Mouse (Mus musculus) frontal cortex, adult (tissue): Measurements from ENCODE around the gene 1700010B08Rik.
"Not testable (repeated sequence)": the region's sequence is repeated elsewhere in the genome, so short reads cannot be mapped to it uniquely, and the experiment has no call there.

ENCODE experiments used
- ATAC-seq: cut with Nextera tagmentation; 2 replicates; pipeline ENCODE4 v1.9.2; 2017; ENCODE audit warnings: mild to moderate bottlenecking, moderate library complexity, mixed read lengths; ENCODE audit not compliant: low TSS enrichment

1700010B08Rik gene

DNA sequence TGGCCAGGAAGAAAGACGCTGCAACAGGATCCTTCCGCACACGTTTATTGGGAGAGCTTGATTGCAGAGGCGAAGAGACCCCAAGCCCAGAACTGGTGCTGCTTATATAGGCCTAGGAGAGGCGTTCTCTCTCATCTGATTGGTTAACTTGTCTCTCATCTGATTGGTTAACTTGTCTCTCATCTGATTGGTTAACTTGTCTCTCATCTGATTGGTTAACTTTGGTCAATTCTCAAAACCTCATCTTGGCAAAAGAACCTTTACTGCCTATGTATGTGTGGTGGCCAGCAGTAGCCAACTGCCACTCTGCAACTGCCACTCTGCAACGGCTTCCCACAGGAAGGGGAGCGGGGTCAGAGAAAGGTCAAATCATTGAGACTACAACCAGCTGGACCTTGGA, at the start of gene 1700010B08Rik:
TSS of gene 1700010B08Rik (plus strand) at position 301 of the 400 bp plus-strand sequence.
- ATAC-seq = not testable (repeated sequence)

DNA sequence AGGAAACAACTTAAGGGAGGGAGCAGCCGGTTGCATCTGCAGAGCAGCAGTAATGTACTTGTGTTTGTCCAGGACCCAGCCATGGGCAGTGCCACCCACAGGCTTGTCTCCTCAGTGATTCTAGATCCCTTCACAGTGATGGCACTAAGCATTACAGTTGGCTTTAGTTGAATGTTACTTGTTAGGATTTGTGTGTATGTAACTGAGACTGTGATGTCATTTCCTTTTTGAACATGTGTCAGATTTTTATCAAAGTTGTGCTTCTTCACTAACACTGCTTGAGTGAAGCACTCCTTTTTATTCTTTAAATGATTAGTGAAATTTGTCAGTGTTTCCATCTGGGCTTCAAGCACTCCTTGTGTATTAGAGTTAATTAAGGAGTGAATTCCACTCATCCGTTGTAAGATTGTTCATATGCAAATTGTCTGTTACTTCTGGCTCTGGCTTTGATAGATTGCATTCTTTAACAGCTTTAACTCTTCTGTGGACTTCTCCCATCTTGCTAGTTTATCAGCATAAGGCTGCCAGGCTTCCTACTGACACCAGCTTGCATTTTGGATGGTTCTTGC, 46.8 kb upstream of the 1700010B08Rik start:
- no peak for ATAC-seq

- ATAC-seq = no peak
Observed at GRCm38 (mm10) chr2:173673469-173673868, 45.7 kb upstream of the 1700010B08Rik start.

- ATAC-seq = no peak
Observed at GRCm38 (mm10) chr2:173678593-173678992, 40.6 kb upstream of the 1700010B08Rik start.

- no peak for ATAC-seq
Observed at GRCm38 (mm10) chr2:173679217-173679616, 40.0 kb upstream of the 1700010B08Rik start.

DNA sequence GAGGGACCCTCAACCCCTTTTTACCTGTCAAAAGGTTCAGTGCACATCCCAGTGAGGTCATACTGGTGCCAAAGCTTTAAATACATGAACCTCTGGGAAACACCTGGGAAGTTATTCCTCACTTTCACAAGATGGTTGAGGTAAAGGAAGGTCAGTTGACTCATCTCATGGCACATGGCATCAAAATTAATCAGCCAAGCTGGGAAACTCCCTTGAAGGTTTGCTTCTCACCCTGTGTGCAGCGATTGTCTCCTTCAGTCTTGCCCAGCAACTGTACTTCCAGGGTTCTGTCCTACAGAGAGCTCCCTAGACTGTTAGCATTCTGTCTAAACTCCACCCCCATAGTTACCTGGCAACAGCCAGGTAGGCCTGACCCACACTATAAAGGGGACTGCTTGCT, 39.1 kb upstream of the 1700010B08Rik start:
- no peak for ATAC-seq

GRCm38 (mm10) chr2:173682773-173683172, 36.4 kb upstream of the 1700010B08Rik start:
- ATAC-seq = no peak

DNA sequence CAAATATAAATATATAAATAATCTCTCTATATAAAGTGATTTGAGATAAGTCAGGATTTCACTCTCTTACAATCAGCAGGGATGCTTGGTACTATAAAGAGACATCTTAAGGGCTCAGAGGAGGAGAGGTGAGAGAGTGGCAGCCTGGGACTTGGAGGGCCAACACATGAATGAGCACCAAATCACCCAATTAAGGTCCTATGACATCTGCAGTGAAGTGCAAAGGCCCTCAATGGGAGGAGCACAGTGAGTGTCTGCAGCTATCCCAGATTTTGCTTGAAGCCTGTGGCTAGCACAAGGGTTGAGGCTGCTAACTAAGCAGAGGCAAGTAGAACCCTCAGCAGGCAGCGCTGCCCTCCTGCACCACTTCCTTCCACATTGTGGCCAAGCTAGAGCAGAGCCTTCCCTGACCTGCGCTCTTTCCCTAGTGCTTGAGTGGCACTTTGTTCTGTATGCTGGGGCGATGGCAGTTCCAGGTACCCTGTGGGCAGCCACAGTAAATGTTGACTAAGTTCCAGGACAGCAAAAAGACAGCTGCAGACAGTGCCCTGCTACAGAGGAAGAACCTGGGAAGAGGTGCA, 33.3 kb upstream of the 1700010B08Rik start:
- ATAC-seq = no peak

DNA sequence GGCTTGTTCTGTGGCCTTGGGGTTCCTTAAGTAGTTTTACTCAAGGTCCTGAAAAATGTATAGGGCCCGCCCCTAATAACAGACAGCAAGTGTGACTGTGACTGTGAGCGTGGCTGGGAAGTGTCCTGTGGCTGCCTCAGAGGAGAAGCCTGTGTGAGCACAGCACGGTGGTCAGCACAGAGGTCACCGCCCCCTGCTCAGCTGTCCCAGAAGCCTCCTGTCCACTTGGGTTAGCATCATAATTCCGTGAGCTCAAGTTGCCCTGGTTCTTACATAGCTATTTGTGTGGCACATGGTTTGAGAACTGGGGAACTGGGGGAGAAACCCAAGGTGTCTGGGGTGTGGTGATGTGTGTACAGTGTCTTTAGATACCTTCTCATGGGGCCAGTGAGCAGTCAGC, 31.9 kb upstream of the 1700010B08Rik start:
- ATAC-seq = no peak

DNA sequence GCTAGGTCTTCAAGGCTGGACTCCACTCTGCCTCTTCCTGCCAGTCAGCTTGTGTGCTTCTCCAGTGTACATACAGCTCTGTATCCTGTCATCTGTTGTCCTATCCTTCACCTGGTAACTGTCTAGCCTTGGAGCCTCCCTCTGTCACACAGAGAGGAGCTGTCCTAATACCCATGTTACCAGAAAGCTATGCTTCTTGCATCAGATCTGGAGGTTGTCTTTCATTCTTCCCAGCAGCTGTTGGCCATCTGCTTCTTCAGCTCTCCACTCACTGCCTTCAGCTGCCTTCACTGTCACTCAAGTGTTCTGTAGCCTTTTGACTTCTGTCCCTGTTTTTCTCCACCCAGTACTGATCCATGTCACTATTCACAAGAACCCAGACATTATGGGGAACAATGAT, 29.4 kb upstream of the 1700010B08Rik start:
- ATAC-seq = no peak

DNA sequence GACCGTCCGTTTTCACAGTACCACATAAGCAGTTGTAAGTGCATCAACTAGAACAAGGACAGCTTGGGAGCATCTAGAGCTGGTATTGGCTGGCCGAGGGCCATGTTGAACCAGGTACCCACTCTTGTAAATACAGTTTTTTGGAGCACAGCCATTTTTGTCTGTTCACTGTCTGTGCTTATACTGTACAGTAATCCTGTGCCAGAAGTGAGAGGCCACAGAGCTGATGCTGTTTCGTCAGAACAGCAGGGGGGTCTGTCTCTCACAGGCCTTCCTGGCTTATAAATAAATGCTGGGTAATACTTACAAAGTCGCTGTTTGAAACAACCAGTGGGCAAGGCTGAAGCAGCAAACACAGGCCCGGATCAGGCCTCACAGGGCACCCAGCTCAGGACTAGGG, 27.5 kb upstream of the 1700010B08Rik start:
- no peak for ATAC-seq

- no peak for ATAC-seq
Observed at GRCm38 (mm10) chr2:173692693-173693092, 26.5 kb upstream of the 1700010B08Rik start.

DNA sequence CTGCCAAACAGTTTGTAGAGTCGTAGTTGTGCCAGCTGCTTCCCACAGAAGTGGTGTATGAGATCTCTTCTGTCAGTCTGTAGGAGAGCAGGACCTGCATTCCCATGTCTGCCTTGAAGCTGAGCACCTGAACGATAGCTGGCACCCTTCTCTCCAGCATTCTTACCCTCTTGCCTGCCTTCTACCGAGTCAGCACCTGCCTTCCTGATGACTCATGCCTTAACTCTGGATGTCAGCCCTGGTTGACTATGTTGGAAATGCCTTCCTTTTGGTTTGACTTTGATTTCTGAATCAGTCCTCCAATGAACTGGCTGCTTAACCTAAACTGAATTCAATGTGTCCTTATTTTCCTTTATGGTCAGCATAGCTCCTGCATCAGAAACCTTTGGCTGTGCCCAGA, 20.4 kb upstream of the 1700010B08Rik start:
- ATAC-seq = peak; percentile 55

- peak; percentile 27; the same call in 1 of the 2 replicates for ATAC-seq
Observed at GRCm38 (mm10) chr2:173702096-173702866, 16.9 kb upstream of the 1700010B08Rik start.

DNA sequence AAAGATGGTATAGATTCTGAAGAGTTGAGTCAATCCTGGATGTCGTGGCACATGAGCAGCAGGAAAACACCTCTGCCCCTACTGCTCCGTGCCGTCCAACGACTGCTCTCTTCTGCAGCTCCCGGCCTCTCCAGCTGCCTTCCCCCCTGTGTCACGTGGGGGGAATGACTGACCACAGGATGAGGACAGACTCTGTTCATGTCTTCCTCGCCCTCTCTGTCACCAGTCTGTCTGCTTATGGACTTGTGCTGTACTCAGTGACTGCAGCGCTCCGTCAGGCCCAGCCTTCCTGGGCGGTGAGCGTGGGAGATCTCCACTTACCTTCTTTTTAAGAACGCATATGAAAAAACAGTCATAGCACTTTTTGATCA, 16.4 kb upstream of the 1700010B08Rik start:
- ATAC-seq = no peak

- ATAC-seq = no peak
Observed at GRCm38 (mm10) chr2:173705827-173706551, 13.2 kb upstream of the 1700010B08Rik start.

- not testable (repeated sequence) for ATAC-seq
Observed at GRCm38 (mm10) chr2:173707626-173708025, 11.6 kb upstream of the 1700010B08Rik start.

GRCm38 (mm10) chr2:173710193-173710592, 9.0 kb upstream of the 1700010B08Rik start:
- no peak for ATAC-seq

GRCm38 (mm10) chr2:173712656-173713055, 6.6 kb upstream of the 1700010B08Rik start:
- no peak for ATAC-seq

GRCm38 (mm10) chr2:173713241-173713640, 6.0 kb upstream of the 1700010B08Rik start:
- ATAC-seq = no peak

GRCm38 (mm10) chr2:173714620-173715218, 4.5 kb upstream of the 1700010B08Rik start:
- ATAC-seq = no peak

- no peak for ATAC-seq
Observed at GRCm38 (mm10) chr2:173716966-173717365, 2.2 kb upstream of the 1700010B08Rik start.
